Mouse (Mus musculus): Measurements from ENCODE around the gene Plxna4. TPM values are rescaled to one million over a fixed set of nuclear protein-coding genes. Genes with fewer than 3 reads are reported as not detected.
A peak's percentile ranks its signal among the peaks of the same experiment; 100 is the strongest.

Gene Plxna4
- polyA plus RNA-seq, 1 experiment from 2014 or later: 7.4 TPM

DNA sequence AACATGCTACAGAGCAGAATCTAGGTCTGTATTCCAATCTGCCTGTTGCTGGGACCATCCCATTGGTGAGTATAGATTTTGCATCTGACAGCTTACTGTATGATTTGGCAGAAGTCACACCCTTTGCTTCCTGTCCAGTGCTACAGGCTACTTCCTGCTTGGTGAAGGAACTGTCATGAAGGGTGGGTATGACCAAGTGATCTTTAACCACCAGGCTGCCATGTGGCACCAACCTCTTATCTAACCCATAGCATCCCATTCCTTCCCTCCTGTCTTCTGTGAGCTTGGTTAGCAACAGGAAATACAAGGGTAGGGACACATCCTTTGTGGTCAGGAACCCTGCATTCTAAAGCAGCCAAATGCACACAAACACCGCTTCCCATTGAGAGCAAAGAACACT is 429.6 kb downstream of the Plxna4 start:
- Histone ChIP-seq H3K4me1 (ENCODE audit: control insufficient read depth, insufficient read depth, low read length) (no peaks in the 10 kb centered on the region), H3K27me3 (ENCODE audit: control insufficient read depth, insufficient read depth, low read length) (no peaks in the 10 kb centered on the region), H3K9ac (ENCODE audit: low read length) (no peak overlapping the region), H3K9me3 (ENCODE audit: control insufficient read depth, low read length) (no peaks in the 10 kb centered on the region), H3K4me3 (ENCODE audit: low read depth, low read length) (no peak overlapping the region), H3K4me2 (ENCODE audit: low read depth) (no peak overlapping the region), H3K27ac (ENCODE audit: low read depth, low read length) (no peak overlapping the region), H3K36me3 (ENCODE audit: control insufficient read depth, insufficient read depth, low read length) (no peaks in the 10 kb centered on the region)
- 93% methylated on average over 1 of the region's 1 CpGs for WGBS
- no peak for ATAC-seq (ENCODE audit: insufficient read depth, low FRiP score, low TSS enrichment)
- DNase-seq (ENCODE audit: low spot score): no peak

DNA sequence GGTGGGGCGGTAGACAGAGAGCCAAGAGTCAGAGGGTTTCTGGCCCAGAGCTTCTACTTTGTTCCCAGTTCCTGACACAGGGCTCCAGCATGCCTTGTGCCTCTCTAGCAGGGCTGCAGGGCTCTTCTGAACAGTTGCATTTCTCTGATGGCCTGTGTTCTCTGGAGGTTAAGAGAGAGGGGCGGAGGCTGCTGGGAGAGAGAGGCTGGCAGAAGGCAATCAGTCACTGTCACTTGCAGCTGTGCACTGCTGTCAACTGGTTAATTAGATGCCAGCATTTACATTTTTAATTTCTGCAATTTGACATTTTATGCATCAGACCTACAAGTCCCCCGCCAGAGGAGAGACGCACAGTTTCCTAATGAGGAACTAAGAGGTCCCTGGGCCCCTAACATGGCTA is 434.8 kb downstream of the Plxna4 start:
- no peak overlapping the region for H3K9ac ChIP-seq (ENCODE audit: low read length)
- H3K4me1 ChIP-seq (ENCODE audit: control insufficient read depth, insufficient read depth, low read length): no peaks in the 10 kb centered on the region
- DNase-seq (ENCODE audit: low spot score) (peak; percentile 31), ATAC-seq (ENCODE audit: insufficient read depth, low FRiP score, low TSS enrichment) (no peak)
- no peak overlapping the region for H3K27ac ChIP-seq (ENCODE audit: low read depth, low read length)
- 77% methylated on average over 4 of the region's 4 CpGs for WGBS
- H3K36me3 ChIP-seq (ENCODE audit: control insufficient read depth, insufficient read depth, low read length): no peaks in the 10 kb centered on the region
- no peaks in the 10 kb centered on the region for H3K9me3 ChIP-seq (ENCODE audit: control insufficient read depth, low read length)
- no peaks in the 10 kb centered on the region for H3K27me3 ChIP-seq (ENCODE audit: control insufficient read depth, insufficient read depth, low read length)
- H3K4me3 ChIP-seq (ENCODE audit: low read depth, low read length): no peak overlapping the region
- no peak overlapping the region for H3K4me2 ChIP-seq (ENCODE audit: low read depth)

DNA sequence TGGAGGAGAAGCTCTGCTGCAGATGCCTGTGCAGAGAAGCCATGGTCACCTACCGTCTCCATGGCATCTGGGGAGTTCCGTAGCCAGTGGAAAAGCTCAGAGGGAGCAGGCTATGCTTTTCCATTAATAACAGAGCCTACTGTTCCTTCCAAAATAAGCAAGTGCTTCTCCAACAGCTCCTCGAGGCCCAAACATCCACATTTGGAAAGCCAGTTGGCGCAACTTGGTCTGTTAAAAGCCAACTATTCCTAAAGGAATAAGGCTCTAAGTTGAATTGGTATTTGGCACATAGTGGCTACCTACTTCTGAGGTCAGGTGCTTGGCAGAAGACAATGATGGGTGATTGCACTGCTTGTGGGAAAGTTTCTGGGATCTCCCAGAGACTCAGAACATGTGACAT is 437.2 kb downstream of the Plxna4 start:
- Histone ChIP-seq H3K4me1 (ENCODE audit: control insufficient read depth, insufficient read depth, low read length) (no peaks in the 10 kb centered on the region), H3K4me2 (ENCODE audit: low read depth) (no peak overlapping the region), H3K27ac (ENCODE audit: low read depth, low read length) (no peak overlapping the region), H3K9me3 (ENCODE audit: control insufficient read depth, low read length) (no peaks in the 10 kb centered on the region), H3K4me3 (ENCODE audit: low read depth, low read length) (no peak overlapping the region), H3K27me3 (ENCODE audit: control insufficient read depth, insufficient read depth, low read length) (no peaks in the 10 kb centered on the region), H3K9ac (ENCODE audit: low read length) (no peak overlapping the region), H3K36me3 (ENCODE audit: control insufficient read depth, insufficient read depth, low read length) (no peaks in the 10 kb centered on the region)
- 93% methylated on average over 4 of the region's 4 CpGs for WGBS
- DNase-seq (ENCODE audit: low spot score): no peak
- ATAC-seq (ENCODE audit: insufficient read depth, low FRiP score, low TSS enrichment): no peak

DNA sequence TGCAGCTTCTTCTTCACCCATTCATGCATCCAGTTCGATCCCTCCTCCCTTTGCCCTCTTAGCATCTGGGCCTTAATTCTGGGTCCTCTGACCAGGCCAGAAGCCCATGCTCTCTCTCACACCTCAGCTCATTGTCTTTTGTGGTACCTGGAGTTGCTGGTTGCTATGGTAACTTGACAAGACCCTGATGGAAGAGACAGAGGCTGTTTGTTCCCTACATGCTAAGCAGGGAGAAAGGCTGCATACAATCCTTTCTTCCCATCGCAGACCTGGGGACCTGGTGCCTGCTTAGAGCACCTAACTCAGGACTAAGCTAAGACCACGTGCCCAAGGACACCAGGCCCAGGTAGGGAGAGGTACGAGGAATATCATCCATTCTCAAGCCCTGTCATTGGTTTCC is 443.2 kb downstream of the Plxna4 start:
- Histone ChIP-seq H3K9me3 (ENCODE audit: control insufficient read depth, low read length) (no peaks in the 10 kb centered on the region), H3K27ac (ENCODE audit: low read depth, low read length) (no peak overlapping the region), H3K27me3 (ENCODE audit: control insufficient read depth, insufficient read depth, low read length) (no peaks in the 10 kb centered on the region), H3K4me2 (ENCODE audit: low read depth) (no peak overlapping the region), H3K9ac (ENCODE audit: low read length) (no peak overlapping the region), H3K36me3 (ENCODE audit: control insufficient read depth, insufficient read depth, low read length) (no peaks in the 10 kb centered on the region), H3K4me1 (ENCODE audit: control insufficient read depth, insufficient read depth, low read length) (no peaks in the 10 kb centered on the region), H3K4me3 (ENCODE audit: low read depth, low read length) (no peak overlapping the region)
- 78% methylated on average over 4 of the region's 4 CpGs for WGBS
- ATAC-seq (ENCODE audit: insufficient read depth, low FRiP score, low TSS enrichment) (no peak), DNase-seq (ENCODE audit: low spot score) (peak; percentile 4)

DNA sequence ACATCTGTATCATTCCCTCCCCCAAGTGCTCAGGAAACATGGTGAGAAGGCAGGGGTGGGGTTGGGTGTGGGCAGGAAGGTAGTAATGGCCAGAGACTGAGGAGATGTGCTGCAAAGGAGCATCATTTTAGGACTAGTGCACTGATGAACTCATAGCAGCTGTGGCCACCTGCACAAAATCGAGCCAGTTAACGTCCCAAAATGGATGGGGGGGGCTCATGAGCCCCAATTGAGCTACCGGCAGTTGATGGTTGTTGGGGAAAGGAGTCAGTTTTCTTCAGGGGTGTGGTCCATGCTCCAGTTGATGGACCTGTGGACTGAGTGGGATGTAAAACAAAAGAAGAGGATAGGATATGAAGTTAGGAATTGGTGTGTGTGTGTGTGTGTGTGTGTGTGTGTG is 448.5 kb downstream of the Plxna4 start:
- Histone ChIP-seq H3K27me3 (ENCODE audit: control insufficient read depth, insufficient read depth, low read length) (no peaks in the 10 kb centered on the region), H3K36me3 (ENCODE audit: control insufficient read depth, insufficient read depth, low read length) (no peaks in the 10 kb centered on the region), H3K27ac (ENCODE audit: low read depth, low read length) (no peak overlapping the region), H3K4me1 (ENCODE audit: control insufficient read depth, insufficient read depth, low read length) (no peaks in the 10 kb centered on the region), H3K9ac (ENCODE audit: low read length) (no peak overlapping the region), H3K9me3 (ENCODE audit: control insufficient read depth, low read length) (no peaks in the 10 kb centered on the region), H3K4me2 (ENCODE audit: low read depth) (no peak overlapping the region), H3K4me3 (ENCODE audit: low read depth, low read length) (no peak overlapping the region)
- no peak for DNase-seq (ENCODE audit: low spot score)
- whole genome bisulfite sequencing: 68% methylated on average over 3 of the region's 3 CpGs
- no peak for ATAC-seq (ENCODE audit: insufficient read depth, low FRiP score, low TSS enrichment)

DNA sequence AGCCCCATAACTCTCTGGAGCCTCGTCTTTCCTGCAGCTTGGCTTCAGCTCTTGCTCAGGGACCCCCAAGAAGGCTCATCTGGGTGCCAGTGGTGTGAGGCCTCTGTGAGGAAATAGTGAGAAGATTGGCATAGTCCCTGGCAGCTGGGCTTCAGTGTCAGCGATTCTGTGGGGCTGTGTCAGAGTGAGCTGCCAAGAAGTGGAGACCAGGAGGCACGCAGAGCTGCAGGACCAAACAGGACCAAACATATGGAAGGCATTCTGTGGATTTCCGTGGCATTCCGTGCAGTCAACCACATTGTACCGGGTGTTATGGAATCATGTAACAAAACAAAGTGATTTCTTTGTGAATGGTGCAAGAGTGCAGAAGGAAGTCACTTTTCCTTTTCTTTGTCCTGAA is 461.1 kb downstream of the Plxna4 start:
- ATAC-seq (ENCODE audit: insufficient read depth, low FRiP score, low TSS enrichment) (no peak), DNase-seq (ENCODE audit: low spot score) (no peak)
- no peak overlapping the region for H3K9ac ChIP-seq (ENCODE audit: low read length)
- no peaks in the 10 kb centered on the region for H3K4me1 ChIP-seq (ENCODE audit: control insufficient read depth, insufficient read depth, low read length)
- no peaks in the 10 kb centered on the region for H3K36me3 ChIP-seq (ENCODE audit: control insufficient read depth, insufficient read depth, low read length)
- H3K9me3 ChIP-seq (ENCODE audit: control insufficient read depth, low read length): no peaks in the 10 kb centered on the region
- H3K4me3 ChIP-seq (ENCODE audit: low read depth, low read length): no peak overlapping the region
- WGBS: 72% methylated on average over 6 of the region's 6 CpGs
- no peaks in the 10 kb centered on the region for H3K27me3 ChIP-seq (ENCODE audit: control insufficient read depth, insufficient read depth, low read length)
- no peak overlapping the region for H3K4me2 ChIP-seq (ENCODE audit: low read depth)
- H3K27ac ChIP-seq (ENCODE audit: low read depth, low read length): no peak overlapping the region

DNA sequence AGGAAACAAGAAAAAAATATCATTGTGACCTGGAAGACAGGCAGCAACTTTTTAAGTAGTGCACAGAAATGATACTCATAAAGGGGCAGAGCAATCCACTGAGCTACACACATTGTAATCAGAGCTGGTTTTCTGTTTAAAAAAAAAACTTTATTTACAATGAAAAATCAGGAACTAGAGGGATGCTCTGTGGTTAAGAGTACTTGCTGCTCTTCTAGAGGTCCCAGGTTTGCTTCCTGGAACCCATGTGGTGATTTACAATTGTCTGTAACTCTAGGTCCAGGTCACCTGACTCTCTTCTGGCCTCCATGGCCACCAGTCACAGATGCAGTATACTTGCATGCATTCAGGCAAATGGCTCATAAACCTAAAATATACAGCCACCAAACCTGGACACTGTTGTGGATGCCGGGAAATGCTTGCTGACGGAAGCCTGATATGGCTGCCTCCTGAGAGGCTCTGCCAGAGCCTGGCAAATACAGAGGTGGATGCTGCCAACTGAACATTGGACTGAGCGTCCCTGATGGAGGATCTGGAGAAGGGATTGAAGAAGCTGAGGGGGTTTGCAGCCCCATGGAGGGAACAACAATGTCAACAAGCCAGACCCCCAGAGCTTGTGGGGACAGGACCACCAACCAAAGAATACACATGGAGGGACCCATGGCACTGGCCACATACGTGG is 465.3 kb downstream of the Plxna4 start:
- no peaks in the 10 kb centered on the region for H3K9me3 ChIP-seq (ENCODE audit: control insufficient read depth, low read length)
- WGBS: 89% methylated on average over 4 of the region's 4 CpGs
- no peaks in the 10 kb centered on the region for H3K4me1 ChIP-seq (ENCODE audit: control insufficient read depth, insufficient read depth, low read length)
- H3K4me2 ChIP-seq (ENCODE audit: low read depth): no peak overlapping the region
- H3K36me3 ChIP-seq (ENCODE audit: control insufficient read depth, insufficient read depth, low read length): no peaks in the 10 kb centered on the region
- H3K9ac ChIP-seq (ENCODE audit: low read length): no peak overlapping the region
- no peak overlapping the region for H3K4me3 ChIP-seq (ENCODE audit: low read depth, low read length)
- H3K27ac ChIP-seq (ENCODE audit: low read depth, low read length): no peak overlapping the region
- ATAC-seq (ENCODE audit: insufficient read depth, low FRiP score, low TSS enrichment) (no peak), DNase-seq (ENCODE audit: low spot score) (no peak)
- no peaks in the 10 kb centered on the region for H3K27me3 ChIP-seq (ENCODE audit: control insufficient read depth, insufficient read depth, low read length)

DNA sequence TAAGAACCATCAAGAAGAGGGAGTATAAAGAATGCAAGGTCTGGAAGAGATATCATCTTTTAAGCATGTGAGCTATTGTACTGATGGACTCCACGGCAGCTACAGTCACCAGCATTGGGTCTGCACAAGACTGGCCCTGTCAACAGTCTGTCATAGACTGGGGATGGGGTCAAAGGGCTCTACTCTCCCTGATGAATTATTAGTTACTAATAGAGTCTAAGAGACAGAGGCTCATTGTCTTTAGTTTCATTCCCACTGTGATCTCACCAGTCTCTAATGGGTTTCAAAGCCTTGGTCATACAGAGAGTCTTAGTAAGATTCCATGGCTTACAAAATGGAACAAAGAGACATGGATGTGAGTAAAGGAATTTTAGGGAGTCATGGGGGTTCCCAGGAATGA is 467.1 kb downstream of the Plxna4 start:
- Histone ChIP-seq H3K4me2 (ENCODE audit: low read depth) (no peak overlapping the region), H3K36me3 (ENCODE audit: control insufficient read depth, insufficient read depth, low read length) (no peaks in the 10 kb centered on the region), H3K27ac (ENCODE audit: low read depth, low read length) (no peak overlapping the region), H3K9ac (ENCODE audit: low read length) (no peak overlapping the region), H3K4me3 (ENCODE audit: low read depth, low read length) (no peak overlapping the region), H3K27me3 (ENCODE audit: control insufficient read depth, insufficient read depth, low read length) (no peaks in the 10 kb centered on the region), H3K9me3 (ENCODE audit: control insufficient read depth, low read length) (no peaks in the 10 kb centered on the region), H3K4me1 (ENCODE audit: control insufficient read depth, insufficient read depth, low read length) (no peaks in the 10 kb centered on the region)
- 44% methylated on average over 1 of the region's 1 CpGs for WGBS
- no peak for ATAC-seq (ENCODE audit: insufficient read depth, low FRiP score, low TSS enrichment)
- DNase-seq (ENCODE audit: low spot score): no peak

DNA sequence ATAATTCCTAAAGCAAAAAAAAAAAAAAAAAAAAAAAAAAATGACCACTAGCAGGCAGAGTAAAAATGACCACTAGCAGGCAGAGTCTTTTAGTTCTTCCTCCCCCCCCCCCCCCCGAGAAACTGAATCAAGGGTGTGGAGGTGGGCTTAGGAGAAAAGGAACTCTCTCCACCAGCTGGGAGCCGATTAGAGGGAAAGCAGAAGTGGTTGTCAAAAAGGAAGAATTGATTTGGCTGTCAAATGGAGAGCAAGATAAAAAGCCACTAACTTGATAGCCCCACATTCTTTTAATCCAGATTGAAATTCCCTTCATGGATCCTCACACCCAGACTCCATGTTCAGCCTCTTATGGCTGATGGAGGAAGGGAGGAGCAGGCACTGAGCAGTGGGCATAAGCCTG is 478.8 kb downstream of the Plxna4 start:
- DNase-seq (ENCODE audit: low spot score): no peak
- 90% methylated on average over 2 of the region's 2 CpGs for WGBS
- H3K27ac ChIP-seq (ENCODE audit: low read depth, low read length): no peak overlapping the region
- no peak overlapping the region for H3K4me2 ChIP-seq (ENCODE audit: low read depth)
- ATAC-seq (ENCODE audit: insufficient read depth, low FRiP score, low TSS enrichment): no peak
- no peaks in the 10 kb centered on the region for H3K27me3 ChIP-seq (ENCODE audit: control insufficient read depth, insufficient read depth, low read length)
- H3K9me3 ChIP-seq (ENCODE audit: control insufficient read depth, low read length): no peaks in the 10 kb centered on the region
- H3K9ac ChIP-seq (ENCODE audit: low read length): no peak overlapping the region
- no peaks in the 10 kb centered on the region for H3K4me1 ChIP-seq (ENCODE audit: control insufficient read depth, insufficient read depth, low read length)
- no peak overlapping the region for H3K4me3 ChIP-seq (ENCODE audit: low read depth, low read length)
- H3K36me3 ChIP-seq (ENCODE audit: control insufficient read depth, insufficient read depth, low read length): no peaks in the 10 kb centered on the region
